Mouse (Mus musculus): Measurements from ENCODE around the gene Scube1.
A peak's percentile ranks its signal among the peaks of the same experiment; 100 is the strongest.

The Scube1 gene

DNA sequence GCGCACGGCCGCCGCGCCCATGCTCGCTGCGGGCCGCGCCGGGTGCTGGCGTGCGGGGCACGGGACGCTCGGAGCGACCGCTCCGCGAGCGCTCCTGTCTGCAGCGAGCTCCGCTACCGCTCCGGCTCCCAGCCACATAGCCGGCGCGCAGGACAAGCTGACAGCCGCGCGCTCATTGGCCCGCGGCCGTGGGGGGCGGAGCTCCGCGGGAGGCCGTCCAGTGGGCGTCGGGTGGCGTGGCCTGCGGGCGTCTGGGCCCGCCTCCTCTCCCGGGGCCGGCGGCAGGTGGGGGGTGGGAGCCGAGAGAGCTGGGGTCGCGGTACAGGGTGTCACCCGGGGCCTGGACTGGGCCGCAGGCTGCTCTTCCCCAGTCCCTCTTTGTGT, at the start of gene Scube1:
Gene Scube1, minus strand, starts transcription at position 136 of the 384 bp plus-strand sequence.
- DNase-seq (ENCODE audit: low spot score in 2 of 2) = peak in 1 of 2 experiments; percentile 40

- no peak for DNase-seq (ENCODE audit: low spot score in 2 of 2)
Measured at GRCm38 (mm10) chr15:83772953-83773352, 48.1 kb upstream of the Scube1 start.

GRCm38 (mm10) chr15:83772460-83772859, 47.6 kb upstream of the Scube1 start:
- no peak for DNase-seq (ENCODE audit: low spot score in 2 of 2)

DNA sequence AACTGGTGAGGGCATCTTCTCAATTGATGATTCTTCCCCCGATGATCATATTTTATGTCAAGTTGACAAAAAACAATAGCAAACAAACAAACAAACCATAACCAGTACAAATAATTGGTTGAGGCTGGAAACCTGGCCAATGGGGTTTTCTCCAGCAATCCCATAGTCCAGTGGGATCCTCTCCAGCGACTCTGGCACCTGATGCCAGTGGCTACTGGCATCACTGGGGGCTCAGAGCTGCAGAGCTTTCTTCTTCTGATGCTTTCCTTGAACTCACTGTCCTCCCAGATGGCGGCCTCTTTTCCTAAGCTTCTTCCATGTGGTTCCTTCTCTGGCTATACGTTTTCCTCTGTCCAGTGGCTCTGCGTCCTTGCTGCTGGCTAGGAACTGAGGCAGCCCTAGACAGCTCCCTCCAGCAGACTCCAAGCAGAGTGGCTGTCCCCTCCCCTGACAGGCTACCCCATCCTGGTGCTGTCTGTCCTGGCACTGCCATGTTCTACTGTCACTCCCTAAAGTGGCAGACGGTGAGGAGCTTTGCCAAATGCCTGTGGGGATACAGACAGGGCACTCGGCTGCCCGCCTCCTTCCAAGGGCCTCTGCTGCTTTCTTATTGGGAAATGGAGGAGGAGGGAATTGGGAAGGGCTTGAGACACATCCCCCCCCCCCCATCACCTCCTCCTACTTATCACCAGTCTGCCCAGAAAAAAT, 46.7 kb upstream of the Scube1 start:
- no peak for DNase-seq (ENCODE audit: low spot score in 2 of 2)

DNA sequence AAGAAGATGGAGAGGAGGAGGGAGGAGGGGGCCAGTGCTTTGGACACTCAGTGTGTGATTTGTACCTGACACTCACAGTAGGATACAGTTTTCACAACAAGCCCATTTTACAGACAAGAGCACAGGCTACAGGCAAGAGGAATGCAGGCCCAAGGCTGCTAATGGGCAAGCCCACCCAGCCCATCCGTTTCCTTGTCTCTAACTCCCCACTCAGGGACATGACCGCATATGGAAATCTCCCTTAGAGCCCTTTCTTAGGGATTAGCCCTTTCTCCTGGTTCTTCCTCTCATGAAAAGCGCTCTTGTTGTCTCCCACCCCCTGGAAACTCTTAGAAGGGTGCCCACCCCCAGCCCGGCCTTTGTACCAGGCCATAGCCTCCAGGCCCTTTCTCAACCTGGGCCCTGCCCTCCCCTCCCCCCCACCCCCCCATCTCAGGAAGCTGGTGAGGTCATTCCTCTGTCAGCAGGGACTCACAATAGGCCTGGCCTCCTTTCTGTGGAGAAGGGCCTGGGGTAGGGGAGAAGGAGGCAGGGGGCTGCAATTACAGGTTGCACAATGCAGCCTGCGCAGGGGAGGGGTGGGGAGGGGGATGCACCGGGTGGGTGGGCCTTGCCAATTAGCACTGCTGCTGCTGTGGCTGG, 40.7 kb upstream of the Scube1 start:
- no peak for DNase-seq (ENCODE audit: low spot score in 2 of 2)

GRCm38 (mm10) chr15:83761512-83761911, 36.7 kb upstream of the Scube1 start:
- no peak for DNase-seq (ENCODE audit: low spot score in 2 of 2)

DNA sequence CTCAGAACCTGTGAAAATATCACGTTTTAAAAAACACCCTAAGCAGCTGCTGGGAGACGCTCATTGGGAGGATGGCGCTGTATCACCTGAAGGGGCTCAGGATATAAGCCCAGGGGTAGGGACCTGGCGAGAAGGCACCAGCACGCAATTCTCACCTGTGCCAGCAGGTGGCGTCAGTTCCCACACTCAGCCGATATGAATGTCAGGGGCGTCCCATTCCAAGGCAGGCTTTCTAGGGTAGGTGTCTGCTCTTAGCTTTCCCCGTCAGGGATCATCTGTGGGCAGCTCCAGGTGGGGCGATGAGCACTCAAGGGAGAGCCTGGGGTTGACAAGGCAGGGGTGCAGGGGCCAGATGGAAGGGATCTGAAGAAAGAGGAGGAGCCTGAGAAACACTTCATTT, 35.9 kb upstream of the Scube1 start:
- peak in 1 of 2 experiments; percentile 70 for DNase-seq (ENCODE audit: low spot score in 2 of 2)

DNA sequence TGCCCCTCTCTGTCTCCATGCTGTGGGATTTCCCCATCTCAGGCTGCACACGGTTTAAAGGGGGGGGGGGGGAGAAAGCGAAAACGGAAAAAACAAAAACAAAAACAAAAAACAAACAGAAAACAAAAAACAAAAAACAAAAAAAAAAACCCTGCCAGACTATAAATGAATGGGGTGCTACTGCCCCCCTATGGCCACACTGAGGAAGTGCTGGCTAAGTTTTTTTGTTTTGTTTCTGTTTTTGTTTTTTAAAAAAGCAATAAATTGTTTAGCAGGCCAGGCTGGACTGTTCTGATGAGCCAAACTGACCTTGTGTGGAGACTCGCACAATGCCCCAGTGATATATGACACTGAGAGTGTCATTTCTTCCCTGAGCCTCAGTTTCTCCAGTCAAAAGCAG, 34.1 kb upstream of the Scube1 start:
- no peak for DNase-seq (ENCODE audit: low spot score in 2 of 2)

- no peak for DNase-seq (ENCODE audit: low spot score in 2 of 2)
Measured at GRCm38 (mm10) chr15:83756742-83757141, 31.9 kb upstream of the Scube1 start.

GRCm38 (mm10) chr15:83749436-83749835, 24.6 kb upstream of the Scube1 start:
- no peak for DNase-seq (ENCODE audit: low spot score in 2 of 2)

GRCm38 (mm10) chr15:83748986-83749385, 24.2 kb upstream of the Scube1 start:
- no peak for DNase-seq (ENCODE audit: low spot score in 2 of 2)

GRCm38 (mm10) chr15:83746311-83746710, 21.5 kb upstream of the Scube1 start:
- no peak for DNase-seq (ENCODE audit: low spot score in 2 of 2)

GRCm38 (mm10) chr15:83742018-83742417, 17.2 kb upstream of the Scube1 start:
- no peak for DNase-seq (ENCODE audit: low spot score in 2 of 2)

- DNase-seq (ENCODE audit: low spot score in 2 of 2) = no peak
Measured at GRCm38 (mm10) chr15:83740676-83741422, 16.0 kb upstream of the Scube1 start.

GRCm38 (mm10) chr15:83727626-83728025, 2.8 kb upstream of the Scube1 start:
- DNase-seq (ENCODE audit: low spot score in 2 of 2) = peak in 1 of 2 experiments; percentile 18

- DNase-seq (ENCODE audit: low spot score in 2 of 2) = no peak
Measured at GRCm38 (mm10) chr15:83726741-83727140, 1.9 kb upstream of the Scube1 start.

- no peak for DNase-seq (ENCODE audit: low spot score in 2 of 2)
Measured at GRCm38 (mm10) chr15:83725556-83726200, 857 bp upstream of the Scube1 start.

GRCm38 (mm10) chr15:83724160-83724885, 498 bp downstream of the Scube1 start:
- DNase-seq (ENCODE audit: low spot score in 2 of 2) = no peak

DNA sequence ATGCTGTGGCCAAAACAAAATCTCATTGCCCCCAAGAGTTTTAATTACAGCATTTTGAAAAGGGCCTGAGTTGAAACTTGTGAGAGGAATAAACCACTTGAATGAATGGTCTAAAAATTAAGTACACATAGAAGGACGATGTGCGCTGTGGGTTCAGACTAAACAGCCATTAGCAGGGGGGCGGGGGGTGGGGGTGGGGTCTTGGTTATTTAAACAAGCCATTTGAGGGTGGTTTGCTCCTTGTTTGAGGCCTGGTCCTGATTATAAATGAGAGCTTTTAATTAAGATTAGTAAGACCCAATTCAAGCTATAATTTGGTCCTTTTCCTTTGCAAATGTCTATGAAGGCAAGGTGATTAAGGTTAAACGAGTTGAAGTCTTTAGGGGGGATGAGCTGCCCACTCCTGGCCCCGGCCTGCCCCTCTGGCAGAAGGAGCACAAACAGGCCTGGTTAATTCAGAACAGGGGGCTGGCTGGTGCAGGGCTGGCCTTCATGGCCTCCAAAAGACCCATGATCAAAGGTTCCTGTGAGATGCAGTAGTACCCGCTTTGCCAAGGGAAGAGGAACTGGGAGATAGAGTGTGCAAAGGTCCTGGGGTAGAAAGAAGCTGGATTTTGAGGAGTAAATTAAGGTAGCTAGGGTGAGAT, 9.1 kb downstream of the Scube1 start:
- DNase-seq (ENCODE audit: low spot score in 2 of 2) = no peak

DNA sequence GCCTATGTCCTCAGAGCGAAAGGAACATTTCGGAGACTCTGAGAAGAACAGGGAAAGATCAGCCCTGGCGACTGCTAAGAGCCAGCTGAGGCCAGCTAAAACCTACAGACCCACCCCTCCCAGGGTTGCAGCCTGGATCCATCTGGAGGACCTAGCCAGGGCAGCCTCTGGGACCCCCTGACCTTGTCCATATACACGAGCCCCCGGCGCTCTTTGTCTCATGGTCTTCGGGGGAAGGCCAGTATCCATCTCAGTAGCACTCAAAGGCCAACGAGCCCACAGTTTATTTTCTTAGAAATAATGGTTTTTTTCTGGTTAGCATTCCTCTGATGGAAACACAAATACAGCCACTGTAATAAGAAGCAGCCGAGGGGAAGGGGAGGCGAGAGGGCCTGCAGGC, 12.0 kb downstream of the Scube1 start:
- no peak for DNase-seq (ENCODE audit: low spot score in 2 of 2)

DNA sequence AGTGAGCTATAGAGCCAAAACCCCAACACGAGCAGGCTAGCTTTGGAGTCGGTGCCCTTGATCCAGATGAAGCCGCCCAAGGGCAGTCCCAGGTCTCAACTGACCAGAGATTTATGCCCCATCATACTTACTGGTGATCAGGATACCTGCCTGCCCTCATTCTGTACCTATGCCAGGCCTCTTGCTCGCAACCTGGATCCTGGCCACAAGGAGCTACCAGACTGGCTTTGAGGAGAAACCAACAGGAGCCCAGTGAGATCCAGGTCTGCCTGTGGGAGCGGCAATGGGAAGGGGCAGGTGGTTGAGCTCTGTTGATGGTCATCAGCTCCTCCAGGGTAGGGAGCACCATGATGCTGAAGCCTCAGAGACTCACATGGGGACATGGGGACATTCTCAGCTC, 12.5 kb downstream of the Scube1 start:
- DNase-seq (ENCODE audit: low spot score in 2 of 2) = no peak
